Mouse (Mus musculus) liver, embryonic 12.5 days (tissue): Measurements from ENCODE around the gene Ctla4. TPM values are rescaled to one million over a fixed set of nuclear protein-coding genes. Genes with fewer than 3 reads are reported as not detected.

ENCODE experiments used
- ATAC-seq: fragments of 200-750 bp; cut with Nextera tagmentation; 2 replicates; pipeline ENCODE4 v1.8.0; 2017; ENCODE audit warnings: moderate number of reproducible peaks, mild to moderate bottlenecking, moderate library complexity
- H3K27ac ChIP-seq: fragments of 300-500 bp; sonication (generic); 2 replicates; pipeline ENCODE4 v1.5.1; 2016; ENCODE audit warnings: mild to moderate bottlenecking
- H3K27me3 ChIP-seq: fragments of 300-500 bp; sonication (generic); replicated peaks from 2 replicates; pipeline ENCODE4 v1.6.1; 2016; ENCODE audit warnings: mild to moderate bottlenecking, moderate library complexity
- H3K36me3 ChIP-seq: fragments of 300-500 bp; sonication (generic); 2 replicates; pipeline ENCODE4 v1.6.1; 2016; ENCODE audit warnings: mild to moderate bottlenecking, moderate library complexity
- H3K4me1 ChIP-seq: fragments of 300-500 bp; sonication (generic); 2 replicates; pipeline ENCODE4 v1.6.1; 2016
- H3K4me2 ChIP-seq: fragments of 300-500 bp; sonication (generic); 2 replicates; pipeline ENCODE4 v1.6.1; 2016; ENCODE audit warnings: mild to moderate bottlenecking, moderate library complexity
- H3K4me3 ChIP-seq: fragments of 300-500 bp; sonication (generic); 2 replicates; pipeline ENCODE4 v1.5.1; 2016; ENCODE audit warnings: mild to moderate bottlenecking, moderate library complexity
- H3K9ac ChIP-seq: fragments of 300-500 bp; sonication (generic); 2 replicates; pipeline ENCODE4 v1.6.1; 2016; ENCODE audit warnings: mild to moderate bottlenecking, moderate library complexity
- H3K9me3 ChIP-seq: fragments of 300-500 bp; sonication (generic); replicated peaks from 2 replicates; pipeline ENCODE4 v1.6.1; 2016; ENCODE audit warnings: mild to moderate bottlenecking, moderate library complexity
- WGBS: fragments of 180-500 bp; shearing (Covaris S2); methylation state at CpG from one replicate; pipeline ENCODE4 v1.1.7; 2016; ENCODE audit not compliant: insufficient replicate concordance; 5-methylcytosine and 5-hydroxymethylcytosine counted together
- polyA plus RNA-seq: library from polyadenylated mRNA; unstranded; fragments of >200 nt; fragmentation: Nextera tagmentation; extraction: Ambion mirVana; gene quantifications from 2 replicates; pipeline ENCODE4 v1.2.1, GENCODE M21; 2016

The Ctla4 gene
- polyA plus RNA-seq, 1 experiment from 2014 or later = not detected

DNA sequence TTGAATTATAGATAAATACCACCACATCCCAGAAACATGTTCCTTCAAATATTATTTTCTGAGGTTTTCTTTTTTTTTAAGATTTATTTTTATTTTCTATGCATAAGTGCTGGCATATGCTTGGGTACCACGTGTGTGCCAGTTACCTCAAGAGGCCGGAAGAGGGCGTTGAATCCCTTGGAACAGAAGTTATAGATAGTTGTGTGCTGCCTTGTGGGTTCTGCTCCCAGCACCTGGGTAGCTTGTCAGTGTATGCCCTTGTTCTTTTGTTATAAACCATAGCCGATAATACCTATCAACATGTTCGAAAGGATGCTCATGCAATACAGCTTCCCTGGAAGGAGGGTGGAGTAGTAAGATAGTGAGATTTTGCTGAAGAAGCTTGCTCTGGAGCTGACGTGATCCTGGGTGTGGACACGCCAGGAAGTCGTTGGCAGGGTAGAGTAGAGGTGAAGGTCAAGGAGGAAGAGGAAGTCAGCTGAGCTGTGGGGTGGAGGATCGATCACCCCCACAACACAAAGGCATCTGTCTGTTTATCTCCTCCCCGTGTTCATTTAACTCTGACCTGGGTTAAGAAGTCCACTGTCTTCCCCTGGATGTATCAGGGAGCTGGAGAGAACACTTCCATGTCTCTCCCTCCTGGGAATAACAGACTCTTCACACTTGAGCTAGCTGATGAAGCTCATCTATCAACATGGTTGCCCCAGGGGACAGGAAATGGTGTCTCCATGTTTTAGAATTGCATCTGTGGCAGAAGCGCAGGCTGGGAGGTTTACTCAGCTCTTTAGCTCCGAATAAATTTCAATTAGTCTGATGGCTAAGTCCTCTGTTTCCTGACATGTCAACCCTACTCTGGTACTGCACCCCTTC is 29.2 kb upstream of the Ctla4 start:
- Histone ChIP-seq H3K27me3 (no peaks in the 10 kb centered on the region), H3K9me3 (no peaks in the 10 kb centered on the region), H3K36me3 (no peaks in the 10 kb centered on the region), H3K4me1 (peaks cover 19% of the 10 kb centered on the region; the same call in 1 of the 2 replicates), H3K27ac (no peak overlapping the region), H3K4me2 (no peak overlapping the region), H3K9ac (no peak overlapping the region), H3K4me3 (no peak overlapping the region)
- WGBS = 50% methylated on average over 12 of the region's 12 CpGs
- ATAC-seq = no peak

DNA sequence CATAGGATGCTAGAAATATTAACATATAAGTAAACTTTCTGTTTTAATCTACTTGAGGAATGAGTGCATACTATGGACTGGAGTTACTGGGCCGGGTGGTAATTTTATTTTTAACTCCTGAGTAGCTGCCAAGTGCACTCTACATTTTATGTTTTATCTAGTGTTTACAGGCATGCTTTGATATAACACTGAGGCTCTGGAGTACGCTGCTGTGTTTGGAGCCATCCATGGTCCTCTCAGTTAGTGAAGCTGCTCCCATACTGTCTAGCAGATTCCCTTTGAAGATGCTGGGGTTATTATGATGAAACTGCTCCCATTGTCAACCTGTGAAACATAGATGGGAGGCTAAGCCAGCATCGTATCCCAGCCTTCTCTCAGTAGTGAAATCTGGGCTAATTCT is 27.6 kb upstream of the Ctla4 start:
- no peak for ATAC-seq
- Histone ChIP-seq H3K4me2 (no peak overlapping the region), H3K4me3 (no peak overlapping the region), H3K9me3 (no peaks in the 10 kb centered on the region), H3K36me3 (no peaks in the 10 kb centered on the region), H3K27me3 (no peaks in the 10 kb centered on the region), H3K27ac (no peak overlapping the region), H3K9ac (no peak overlapping the region), H3K4me1 (peaks cover 20% of the 10 kb centered on the region; the same call in 1 of the 2 replicates)
- 51% methylated on average over 3 of the region's 3 CpGs for WGBS

DNA sequence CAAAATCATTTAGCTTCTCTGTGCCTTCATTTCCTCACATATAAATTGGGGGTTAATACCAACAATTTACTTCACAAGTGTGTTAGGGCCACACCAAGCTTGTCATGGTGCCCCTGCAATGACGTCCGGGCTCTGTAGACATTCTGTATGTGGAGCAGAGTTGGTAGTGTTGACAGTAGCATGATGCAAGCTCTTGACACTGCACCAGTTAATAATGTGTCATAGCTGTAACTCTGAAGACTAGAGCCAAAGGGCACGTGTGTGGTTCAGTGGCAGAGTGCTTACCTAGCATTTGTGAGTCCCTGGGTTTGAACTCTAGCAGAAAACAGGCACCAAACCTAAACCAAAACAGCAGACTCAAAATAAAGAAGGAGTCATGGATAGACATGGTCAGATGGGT is 27.0 kb upstream of the Ctla4 start:
- H3K4me2 ChIP-seq = no peak overlapping the region
- 68% methylated on average over 3 of the region's 3 CpGs for WGBS
- ATAC-seq = no peak

DNA sequence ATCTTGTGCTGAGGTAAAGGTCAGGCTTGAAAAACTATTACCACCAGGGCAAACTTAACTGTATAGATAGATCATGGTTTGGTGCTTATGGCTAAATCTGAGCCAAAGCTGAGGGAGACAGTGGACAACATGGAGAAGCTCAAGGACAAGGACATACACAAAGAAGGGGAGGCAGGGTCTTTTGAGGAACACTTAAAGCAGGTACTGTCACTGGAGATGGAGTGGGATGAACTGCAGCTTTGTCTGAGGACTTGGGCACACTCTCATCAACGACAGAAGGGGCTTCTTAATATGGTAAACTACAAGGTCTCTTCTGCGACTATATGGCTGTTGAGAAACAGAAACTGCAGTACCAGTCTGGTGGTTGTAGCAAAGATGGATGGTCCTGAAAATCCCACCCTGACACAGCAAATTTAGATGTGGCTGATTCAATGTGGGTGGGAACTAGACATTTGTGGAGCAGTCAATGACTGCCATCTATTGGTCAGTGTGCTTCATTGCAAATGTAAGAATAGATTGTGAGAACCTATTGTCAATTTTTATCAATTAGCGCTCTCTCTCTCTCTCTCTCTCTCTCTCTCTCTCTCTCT is 26.3 kb upstream of the Ctla4 start:
- no peaks in the 10 kb centered on the region for H3K36me3 ChIP-seq
- H3K4me2 ChIP-seq = no peak overlapping the region
- no peak for ATAC-seq

More for the DNA sequence above, 27.0 kb upstream of the Ctla4 start:
- H3K9ac ChIP-seq = no peak overlapping the region
- no peak overlapping the region for H3K4me3 ChIP-seq
- H3K9me3 ChIP-seq = no peaks in the 10 kb centered on the region
- H3K27me3 ChIP-seq = no peaks in the 10 kb centered on the region
- no peak overlapping the region for H3K27ac ChIP-seq
- no peaks in the 10 kb centered on the region for H3K36me3 ChIP-seq
- peaks cover 20% of the 10 kb centered on the region; the same call in 1 of the 2 replicates for H3K4me1 ChIP-seq

DNA sequence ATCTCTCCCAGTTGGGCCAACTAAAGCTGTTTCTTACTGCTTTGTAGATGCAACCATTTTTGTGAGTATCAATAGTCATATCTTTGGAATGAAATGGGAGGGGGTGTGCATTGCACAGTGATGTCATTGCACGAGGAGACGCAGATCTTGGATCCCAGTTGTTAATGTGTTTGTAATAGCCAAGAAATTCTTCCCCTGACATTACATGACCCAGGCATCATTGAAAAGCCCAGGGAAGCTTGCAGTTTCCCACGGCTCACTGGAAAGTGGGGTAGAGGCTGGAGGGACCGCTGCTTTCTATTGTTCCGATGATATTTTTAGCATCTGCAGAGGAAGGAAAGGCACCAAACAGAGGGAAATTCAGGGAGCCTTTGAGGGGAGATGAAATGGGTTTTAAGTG is 25.8 kb upstream of the Ctla4 start:
- 32% methylated on average over 5 of the region's 5 CpGs for WGBS

More for the DNA sequence above, 26.3 kb upstream of the Ctla4 start:
- H3K27ac ChIP-seq = no peak overlapping the region
- H3K4me3 ChIP-seq = no peak overlapping the region
- 21% methylated on average over 3 of the region's 3 CpGs for WGBS
- peaks cover 20% of the 10 kb centered on the region; the same call in 1 of the 2 replicates for H3K4me1 ChIP-seq
- H3K27me3 ChIP-seq = no peaks in the 10 kb centered on the region
- no peak overlapping the region for H3K9ac ChIP-seq
- H3K9me3 ChIP-seq = no peaks in the 10 kb centered on the region

DNA sequence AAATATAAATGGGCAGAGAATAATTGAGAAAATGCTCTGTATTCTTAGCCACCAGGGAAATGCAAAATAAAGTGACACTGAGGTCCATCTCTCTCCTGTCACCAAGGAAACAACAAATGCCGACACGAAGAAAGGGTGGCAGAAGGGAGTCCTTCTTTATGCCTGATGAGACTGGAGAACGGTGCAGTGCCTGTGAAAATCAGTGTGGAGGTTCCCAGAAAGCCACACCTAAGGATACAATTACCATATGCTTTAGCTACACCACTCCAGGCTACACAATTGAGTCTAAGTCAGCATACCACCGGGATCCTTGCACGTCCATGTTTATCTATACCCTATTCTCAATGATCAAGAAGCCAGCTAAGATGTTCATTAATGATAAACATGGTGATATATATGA is 25.4 kb upstream of the Ctla4 start:
- no peak overlapping the region for H3K27ac ChIP-seq
- ATAC-seq = no peak
- 58% methylated on average over 5 of the region's 5 CpGs for WGBS
- H3K9ac ChIP-seq = no peak overlapping the region
- H3K4me2 ChIP-seq = no peak overlapping the region
- H3K4me3 ChIP-seq = no peak overlapping the region
- H3K27me3 ChIP-seq = no peaks in the 10 kb centered on the region
- peaks cover 20% of the 10 kb centered on the region; the same call in 1 of the 2 replicates for H3K4me1 ChIP-seq
- H3K36me3 ChIP-seq = no peaks in the 10 kb centered on the region
- H3K9me3 ChIP-seq = no peaks in the 10 kb centered on the region

More for the DNA sequence above, 25.8 kb upstream of the Ctla4 start:
- Histone ChIP-seq H3K27me3 (no peaks in the 10 kb centered on the region), H3K4me2 (no peak overlapping the region), H3K9ac (no peak overlapping the region), H3K4me1 (peaks cover 20% of the 10 kb centered on the region; the same call in 1 of the 2 replicates), H3K9me3 (no peaks in the 10 kb centered on the region), H3K27ac (no peak overlapping the region), H3K36me3 (no peaks in the 10 kb centered on the region), H3K4me3 (no peak overlapping the region)
- no peak for ATAC-seq

DNA sequence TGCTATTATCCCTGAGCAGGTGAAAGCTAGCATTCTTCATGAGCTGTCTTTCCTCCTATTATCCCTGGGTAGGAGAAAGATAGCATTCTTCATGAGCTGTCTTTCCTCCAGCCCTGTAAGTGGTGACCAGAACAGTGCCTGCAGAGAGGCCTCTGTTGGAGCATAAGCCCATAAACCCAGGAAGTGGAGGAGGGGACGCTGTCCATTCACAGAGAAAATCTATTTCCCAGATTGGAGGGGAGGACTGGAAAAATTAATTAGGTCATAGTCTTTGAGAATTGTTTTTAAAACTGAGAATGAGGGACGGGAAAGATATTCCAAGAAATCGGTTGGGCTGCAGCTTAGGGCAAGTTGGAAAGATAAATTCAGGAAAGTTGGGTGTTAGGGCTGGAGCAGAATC is 24.3 kb upstream of the Ctla4 start:
- H3K27ac ChIP-seq = peak overlapping the region; percentile 56; the same call in 1 of the 2 replicates
- no peak overlapping the region for H3K9ac ChIP-seq
- no peaks in the 10 kb centered on the region for H3K27me3 ChIP-seq
- 42% methylated on average over 3 of the region's 3 CpGs for WGBS
- H3K4me3 ChIP-seq = no peak overlapping the region
- ATAC-seq = no peak
- no peaks in the 10 kb centered on the region for H3K9me3 ChIP-seq
- H3K36me3 ChIP-seq = no peaks in the 10 kb centered on the region
- H3K4me2 ChIP-seq = no peak overlapping the region
- peaks cover 20% of the 10 kb centered on the region; the same call in 1 of the 2 replicates for H3K4me1 ChIP-seq

DNA sequence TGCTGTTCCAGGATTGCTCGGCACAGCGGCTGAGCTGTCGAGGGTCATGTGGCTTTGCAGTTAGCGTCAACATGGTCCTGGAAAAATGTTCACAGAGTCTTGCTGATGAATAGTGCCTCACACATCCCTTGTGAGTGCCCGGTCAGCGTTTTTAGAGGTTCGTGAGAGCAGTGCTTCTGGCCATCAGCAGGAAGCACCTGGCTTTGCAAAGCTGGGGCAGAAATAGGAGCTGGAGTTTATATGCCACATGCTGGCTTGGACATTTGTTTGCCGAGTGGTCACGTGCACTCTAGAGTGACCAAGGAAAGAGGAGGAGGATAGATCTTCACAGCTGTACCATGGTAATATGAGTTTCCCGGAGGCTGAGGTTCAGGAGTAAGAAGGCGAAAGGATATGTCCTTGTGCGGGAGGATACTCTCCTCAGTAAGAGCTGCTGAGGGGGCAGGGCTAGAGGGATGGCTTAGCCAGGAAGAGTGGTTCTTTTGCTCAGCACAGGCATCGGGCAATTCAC is 23.8 kb upstream of the Ctla4 start:
- no peak overlapping the region for H3K9ac ChIP-seq
- H3K4me1 ChIP-seq = peaks cover 20% of the 10 kb centered on the region; the same call in 1 of the 2 replicates
- 0 out of 2 replicates have a peak overlapping the region, but pooled peaks have one; percentile 3 for H3K4me2 ChIP-seq
- peak; percentile 32; the same call in 1 of the 2 replicates for ATAC-seq
- H3K9me3 ChIP-seq = no peaks in the 10 kb centered on the region
- no peak overlapping the region for H3K4me3 ChIP-seq
- 17% methylated on average over 13 of the region's 13 CpGs for WGBS
- peak overlapping the region; percentile 56; the same call in 1 of the 2 replicates for H3K27ac ChIP-seq
- no peaks in the 10 kb centered on the region for H3K27me3 ChIP-seq
- no peaks in the 10 kb centered on the region for H3K36me3 ChIP-seq

DNA sequence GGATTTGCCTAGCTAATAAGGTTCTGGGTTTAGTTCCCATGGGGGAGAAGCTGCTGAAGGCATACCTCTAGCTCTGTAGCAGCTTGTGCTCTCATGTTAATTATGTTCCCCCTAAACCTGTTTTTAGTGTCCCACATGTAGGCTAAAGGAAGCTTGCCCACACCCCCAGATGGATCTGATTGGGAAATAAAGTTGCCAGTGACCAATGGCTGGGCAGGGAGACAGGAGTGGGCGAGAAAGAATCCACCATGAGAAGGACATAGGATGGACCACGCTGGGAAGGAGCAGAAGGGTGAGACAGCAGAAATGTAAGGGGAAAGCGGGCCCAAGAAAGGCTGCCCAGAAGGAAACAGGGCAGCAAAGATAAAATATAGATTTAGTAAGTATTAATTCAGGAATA is 23.1 kb upstream of the Ctla4 start:
- Histone ChIP-seq H3K4me1 (peaks cover 20% of the 10 kb centered on the region; the same call in 1 of the 2 replicates), H3K36me3 (no peaks in the 10 kb centered on the region), H3K9me3 (no peaks in the 10 kb centered on the region), H3K27ac (no peak overlapping the region), H3K27me3 (no peaks in the 10 kb centered on the region), H3K4me3 (no peak overlapping the region), H3K9ac (no peak overlapping the region), H3K4me2 (no peak overlapping the region)
- 34% methylated on average over 3 of the region's 3 CpGs for WGBS
- ATAC-seq = no peak

DNA sequence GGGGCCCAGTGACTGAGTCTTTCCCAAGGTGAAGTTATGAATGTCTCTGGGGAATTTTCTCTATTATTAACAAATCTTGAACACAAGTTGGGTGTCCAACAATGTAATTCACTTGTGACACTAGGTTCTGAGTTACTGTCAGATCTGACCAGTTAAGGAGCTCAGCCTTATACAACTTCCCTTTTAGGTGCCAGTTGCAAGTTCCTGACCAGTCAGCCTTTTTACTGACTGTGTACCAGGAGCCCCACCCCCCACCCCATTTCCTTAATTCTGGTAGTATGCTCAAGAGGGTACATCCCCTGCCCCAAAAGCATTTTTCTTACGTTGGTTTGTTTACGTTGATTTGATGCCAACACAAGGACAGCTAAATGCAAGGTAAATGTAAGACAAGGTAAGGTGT is 21.6 kb upstream of the Ctla4 start:
- no peak overlapping the region for H3K27ac ChIP-seq
- no peak overlapping the region for H3K4me3 ChIP-seq
- H3K4me2 ChIP-seq = no peak overlapping the region
- H3K27me3 ChIP-seq = no peaks in the 10 kb centered on the region
- peaks cover 16% of the 10 kb centered on the region; the same call in 1 of the 2 replicates for H3K4me1 ChIP-seq
- no peaks in the 10 kb centered on the region for H3K36me3 ChIP-seq
- WGBS = 45% methylated on average over 2 of the region's 2 CpGs
- ATAC-seq = no peak
- no peak overlapping the region for H3K9ac ChIP-seq
- no peaks in the 10 kb centered on the region for H3K9me3 ChIP-seq

DNA sequence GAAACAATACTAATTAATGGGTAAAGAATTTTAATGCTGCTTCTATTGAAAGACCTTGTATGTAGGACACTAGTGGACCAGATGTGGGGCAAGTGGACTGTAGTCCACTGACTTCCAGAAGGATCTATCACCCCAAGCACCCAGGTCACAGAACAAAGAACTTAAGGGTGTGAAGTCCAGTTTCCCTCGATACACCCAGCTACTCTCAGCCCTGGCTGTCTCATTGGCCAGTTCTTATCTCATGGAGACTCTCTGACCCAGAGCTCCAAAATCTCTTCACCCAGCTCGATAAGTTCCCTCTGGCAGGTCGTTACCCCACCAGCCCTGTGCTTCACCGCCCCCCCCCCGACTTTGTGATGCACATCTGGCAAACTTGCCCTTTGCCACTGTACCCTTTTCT is 20.8 kb upstream of the Ctla4 start:
- 27% methylated on average over 5 of the region's 5 CpGs for WGBS
- peaks cover 14% of the 10 kb centered on the region; the same call in 1 of the 2 replicates for H3K4me1 ChIP-seq

More for the DNA sequence above, 20.8 kb upstream of the Ctla4 start:
- no peak for ATAC-seq
- Histone ChIP-seq H3K27me3 (no peaks in the 10 kb centered on the region), H3K9ac (no peak overlapping the region), H3K9me3 (no peaks in the 10 kb centered on the region), H3K27ac (no peak overlapping the region), H3K36me3 (no peaks in the 10 kb centered on the region), H3K4me2 (no peak overlapping the region), H3K4me3 (no peak overlapping the region)
